Mouse (Mus musculus): ENCODE data around the gene Gm33543.

DNA sequence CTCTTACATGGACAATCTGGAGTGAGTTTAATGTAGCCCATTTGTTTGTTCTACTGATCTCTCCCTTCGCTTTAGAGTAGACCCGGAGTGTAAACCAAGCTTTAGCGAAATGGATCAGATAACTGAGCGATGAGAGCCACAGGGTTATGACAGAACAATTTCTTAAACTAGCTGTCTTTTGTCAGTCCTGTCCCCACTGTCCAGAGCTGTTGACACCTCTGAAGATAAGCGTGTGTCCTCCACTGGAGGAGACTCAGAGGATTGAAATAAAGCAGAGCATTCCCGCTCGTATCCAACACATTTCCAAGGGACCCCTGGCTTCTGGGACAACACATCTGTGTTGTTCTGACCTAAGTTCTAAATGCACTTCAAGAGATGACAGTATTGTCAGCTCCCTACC lies 67.9 kb downstream of the Gm33543 start:
- TF ChIP-seq EP300 (IDR thresholded peaks at IDR 0.05; ENCODE audit: insufficient read depth, low read depth, low read length) (no peak), CTCF (IDR thresholded peaks at IDR 0.05; ENCODE audit: low read depth, low read length) (no peak)

Measured in ES-Bruce4 (cell line).